Mouse (Mus musculus): ENCODE data around the gene 4930407I10Rik.

The 4930407I10Rik gene

GRCm38 (mm10) chr15:82058719-82059201 lies at the start of gene 4930407I10Rik:
4930407I10Rik (plus strand) TSS chr15:82059151.
- DNase-seq (ENCODE audit: low spot score in 2 of 2), result no peak

GRCm38 (mm10) chr15:82011947-82012346 lies 47.0 kb upstream of the 4930407I10Rik start:
- no peak for DNase-seq (ENCODE audit: low spot score in 2 of 2)

GRCm38 (mm10) chr15:82014745-82015391 lies 44.1 kb upstream of the 4930407I10Rik start:
- no peak for DNase-seq (ENCODE audit: low spot score in 2 of 2)

- peak in 1 of 2 experiments; percentile 31 for DNase-seq (ENCODE audit: low spot score in 2 of 2)
Observed at GRCm38 (mm10) chr15:82015392-82016100, 43.4 kb upstream of the 4930407I10Rik start.

GRCm38 (mm10) chr15:82016101-82016808 lies 42.7 kb upstream of the 4930407I10Rik start:
- DNase-seq (ENCODE audit: low spot score in 2 of 2), result peak; percentile 98 to 99

GRCm38 (mm10) chr15:82016830-82017229 lies 42.1 kb upstream of the 4930407I10Rik start:
- DNase-seq (ENCODE audit: low spot score in 2 of 2), result no peak

GRCm38 (mm10) chr15:82017461-82017860 lies 41.5 kb upstream of the 4930407I10Rik start:
- DNase-seq (ENCODE audit: low spot score in 2 of 2), result no peak

- DNase-seq (ENCODE audit: low spot score in 2 of 2), result no peak
Observed at GRCm38 (mm10) chr15:82019288-82019687, 39.7 kb upstream of the 4930407I10Rik start.

GRCm38 (mm10) chr15:82022535-82023088 lies 36.3 kb upstream of the 4930407I10Rik start:
- no peak for DNase-seq (ENCODE audit: low spot score in 2 of 2)

GRCm38 (mm10) chr15:82023965-82024635 lies 34.9 kb upstream of the 4930407I10Rik start:
- DNase-seq (ENCODE audit: low spot score in 2 of 2), result no peak

GRCm38 (mm10) chr15:82027276-82027675 lies 31.7 kb upstream of the 4930407I10Rik start:
- no peak for DNase-seq (ENCODE audit: low spot score in 2 of 2)

- DNase-seq (ENCODE audit: low spot score in 2 of 2), result no peak
Observed at GRCm38 (mm10) chr15:82027726-82028125, 31.2 kb upstream of the 4930407I10Rik start.

GRCm38 (mm10) chr15:82032386-82032785 lies 26.6 kb upstream of the 4930407I10Rik start:
- DNase-seq (ENCODE audit: low spot score in 2 of 2), result no peak

GRCm38 (mm10) chr15:82033762-82034161 lies 25.2 kb upstream of the 4930407I10Rik start, which contains the start of gene Desi1:
Desi1 (minus strand) TSS chr15:82033862.
- no peak for DNase-seq (ENCODE audit: low spot score in 2 of 2)

GRCm38 (mm10) chr15:82035904-82036689 lies 22.9 kb upstream of the 4930407I10Rik start:
- peak in 1 of 2 experiments; percentile 28 for DNase-seq (ENCODE audit: low spot score in 2 of 2)

- DNase-seq (ENCODE audit: low spot score in 2 of 2), result peak in 1 of 2 experiments; percentile 45
Observed at GRCm38 (mm10) chr15:82040650-82041049, 18.3 kb upstream of the 4930407I10Rik start.

- no peak for DNase-seq (ENCODE audit: low spot score in 2 of 2)
Observed at GRCm38 (mm10) chr15:82044166-82044784, 14.7 kb upstream of the 4930407I10Rik start.

- no peak for DNase-seq (ENCODE audit: low spot score in 2 of 2)
Observed at GRCm38 (mm10) chr15:82046246-82046891, 12.6 kb upstream of the 4930407I10Rik start.

GRCm38 (mm10) chr15:82047080-82047883 lies 11.7 kb upstream of the 4930407I10Rik start, which contains the start of gene Snu13:
Snu13 (minus strand) TSS chr15:82047598.
- peak; percentile 60 to 91 for DNase-seq (ENCODE audit: low spot score in 2 of 2)

Data from left cerebral cortex, adult 9 months (tissue).